8 mouse cellular contexts compared by ENCODE assay signal in genomic region chr3:137991183-137991582, GRCm38 (mm10). TPM values are rescaled to one million over a fixed set of nuclear protein-coding genes. Genes with fewer than 3 reads are reported as not detected.
DNase-seq lines count a peak whose midpoint lies in the region; ATAC-seq and TF ChIP-seq lines count a peak whose summit lies in the region.

No protein-coding gene starts in this region.

- ATAC-seq in common myeloid progenitor, adult 5-6 weeks (replicated peaks; ENCODE audit: low read depth, poor library complexity, severe bottlenecking) = peak; percentile 99

- intact Hi-C loops in left cerebral cortex, adult 2 months (cut with DNase I) = loop anchor here (1.0 to 5.0 kb wide), 3 partner anchors 124 to 214 kb away; partner anchors contain the start of genes Dnajb14 and Mttp

- peaks cover 10% of the 10 kb centered on the region for H3K27me3 ChIP-seq in megakaryocyte, embryonic 14.5 days (replicated peaks)

- H3K9me3 ChIP-seq in megakaryocyte, embryonic 14.5 days = peaks cover 12% of the 10 kb centered on the region

- no peak overlapping the region for H3K27ac ChIP-seq in left cerebral cortex, adult 2 months

- peak; percentile 76 for DNase-seq in WW6 (ENCODE audit: low read depth, low spot score)
- peak; percentile 68 to 84 for DNase-seq in gastrocnemius, adult 8-10 months (ENCODE audit: low spot score in 2 of 2)
- DNase-seq in hindlimb bud, embryonic 11.5 days (ENCODE audit: extremely low spot score, low read depth, low spot score) = peak; percentile 92
- peak; percentile 76 to 82 for DNase-seq in left cerebral cortex, adult 2 months (ENCODE audit: extremely low spot score in 1 of 2, low spot score in 2 of 2)
- DNase-seq in right cerebral cortex, postnatal 14 days = peak; percentile 59
- DNase-seq in urinary bladder, postnatal 25 days (ENCODE audit: low spot score) = peak; percentile 78

- H3K4me3 ChIP-seq in left cerebral cortex, adult 2 months = no peak overlapping the region
- H3K4me3 ChIP-seq in megakaryocyte, embryonic 14.5 days (replicated peaks) = peak overlapping the region; percentile 23

- peak; percentile 90 for TF ChIP-seq CTCF in left cerebral cortex, adult 2 months (IDR thresholded peaks at IDR 0.05)

- peaks cover 33% of the 10 kb centered on the region for H3K4me1 ChIP-seq in megakaryocyte, embryonic 14.5 days

- peaks cover 13% of the 10 kb centered on the region for H3K36me3 ChIP-seq in megakaryocyte, embryonic 14.5 days (replicated peaks; ENCODE audit: low read length)

RNA-seq across cellular contexts. Expression of gene Dapp1, which starts 9.8 kb away (rescaled TPM):
- 387 and 417 TPM in 2 replicates for total RNA-seq in common myeloid progenitor, adult 5-6 weeks (2017)
- total RNA-seq in gastrocnemius, adult 8-10 months (2022) = 1 to 10 TPM; 1.2 to 2.4 (median 1.9) TPM
- 1 to 10 TPM; 2.6 to 3.4 TPM for total RNA-seq in left cerebral cortex, adult 2 months (2021)
- 8.0 and 32.0 TPM in 2 replicates for polyA plus RNA-seq in megakaryocyte, embryonic 14.5 days (2012; ENCODE audit: insufficient read depth, low replicate concordance)

Comparison
In these comparisons a context has a peak if more than half of its experiments do, and no peak if none do; other contexts are left out.
1. RNA of gene Dapp1, which starts 9.8 kb away (total RNA-seq): 387 to 417 TPM in common myeloid progenitor, adult 5-6 weeks; 2.6 to 3.4 TPM in left cerebral cortex, adult 2 months and 1.2 to 2.4 TPM in gastrocnemius, adult 8-10 months; every median in the first group is over 10 times any median in the second.
2. Peak in every context shown above with its lines, with median percentiles within 50 percentile points of each other: DNase-seq.